Mouse (Mus musculus): ENCODE measurements around the gene Plch2.

Plch2 gene

DNA sequence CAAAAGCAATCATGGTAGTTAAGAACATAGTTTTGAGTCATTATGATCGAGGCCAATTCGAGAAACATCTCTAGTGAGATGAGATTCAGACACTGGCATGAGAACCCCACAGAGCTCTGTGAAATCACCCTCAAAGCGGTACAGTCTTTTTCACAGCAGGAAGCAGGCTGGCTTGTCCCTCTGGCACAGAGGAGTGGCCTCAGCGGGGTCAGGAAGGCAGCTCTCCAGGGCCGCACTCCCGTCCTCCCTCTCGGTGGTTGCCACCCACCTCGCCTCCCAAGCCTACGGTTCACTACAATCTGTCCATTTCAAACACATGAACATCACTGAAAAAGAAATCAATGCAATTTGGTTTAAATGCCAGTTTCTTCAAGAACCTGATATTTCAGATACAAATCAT is 17.8 kb upstream of the Plch2 start:
- DNase-seq = no peak

DNA sequence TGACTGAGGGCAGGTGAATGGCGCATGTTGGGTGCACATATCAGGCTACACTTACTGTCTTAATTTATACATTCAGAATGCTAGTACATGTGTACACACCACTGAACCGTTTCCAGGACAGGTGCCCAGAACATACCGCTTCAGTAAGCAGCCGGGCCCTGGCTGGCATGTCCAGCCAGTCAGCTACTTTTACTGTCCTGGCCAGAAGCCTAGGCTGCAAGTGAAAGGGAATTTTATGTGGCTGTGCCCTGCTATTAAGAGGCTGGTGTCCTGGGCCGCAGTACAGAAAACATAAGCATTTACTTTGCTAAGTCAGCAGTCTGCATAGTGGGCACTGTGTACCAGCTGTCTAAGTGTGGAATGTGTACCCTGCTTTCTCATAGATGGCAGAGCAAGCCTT is 14.3 kb upstream of the Plch2 start:
- peak; percentile 81 to 88 for DNase-seq

DNA sequence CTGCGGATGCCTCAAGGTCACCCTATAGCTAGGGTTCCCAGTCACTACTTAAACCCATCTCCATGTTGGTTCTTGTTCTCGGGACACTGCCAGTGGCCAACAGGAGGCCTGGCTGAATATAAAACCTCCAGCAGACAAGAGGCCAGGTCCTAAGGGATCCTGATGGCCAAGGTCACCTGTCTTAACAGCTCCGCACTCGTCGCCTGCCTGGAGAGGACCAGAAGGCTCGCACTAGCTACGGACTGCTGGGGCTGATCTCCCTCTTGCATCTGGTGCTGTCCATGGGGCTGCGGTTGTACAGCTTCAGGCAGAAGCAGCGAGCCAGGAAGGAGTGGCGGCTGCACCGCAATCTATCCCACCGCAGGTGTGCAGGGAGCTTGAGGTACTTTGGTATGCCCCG is 13.6 kb upstream of the Plch2 start:
- no peak for DNase-seq

DNA sequence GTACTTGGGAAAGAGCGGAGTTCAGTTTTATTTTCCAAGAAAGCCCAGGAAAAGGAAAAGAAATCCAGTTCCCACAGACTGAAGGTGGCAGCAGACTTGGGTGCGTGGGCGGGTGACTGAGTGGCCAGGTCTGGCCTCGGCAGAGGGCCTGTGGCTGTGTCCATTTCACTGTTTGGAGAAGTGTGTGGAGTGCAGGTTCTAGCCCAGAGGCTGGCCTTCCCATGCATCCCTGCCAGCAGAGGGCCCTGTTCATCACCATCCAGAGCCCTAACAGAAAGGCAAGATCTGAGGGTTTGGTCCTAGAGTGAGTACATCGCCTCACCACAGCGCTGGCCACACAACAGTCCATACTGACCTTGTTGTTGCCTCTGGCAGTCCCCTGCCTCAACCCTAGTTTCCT is 12.6 kb upstream of the Plch2 start:
- peak in 1 of 2 experiments; percentile 57 for DNase-seq

DNA sequence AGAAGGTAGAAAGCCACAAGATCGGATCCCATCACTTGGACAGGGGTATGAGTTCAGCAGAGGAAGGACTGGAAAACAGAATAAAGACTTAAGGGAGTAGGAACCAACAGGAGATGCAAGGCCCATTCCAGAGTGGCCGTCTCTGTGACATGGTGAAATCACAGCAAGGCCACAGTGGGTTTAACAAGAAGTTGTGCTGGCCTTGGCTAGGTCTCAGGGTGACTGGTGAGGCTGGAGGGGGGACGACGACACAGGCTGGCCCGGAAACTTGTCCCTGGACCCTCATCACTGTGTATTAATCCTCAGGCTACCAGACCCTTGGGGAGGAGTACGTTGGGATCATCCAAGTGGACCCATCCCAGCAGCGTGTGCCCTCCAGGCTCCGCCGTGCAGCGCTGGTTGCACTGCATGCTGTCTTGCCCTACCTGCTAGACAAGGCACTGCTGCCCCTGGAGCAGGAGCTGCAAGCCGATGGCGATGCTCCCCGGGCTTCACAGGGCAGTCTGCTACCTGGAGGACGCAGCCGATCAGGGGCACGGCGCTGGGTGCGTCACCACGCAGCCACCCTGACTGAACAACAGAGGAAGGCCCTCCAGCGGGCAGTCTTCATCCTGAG is 11.9 kb upstream of the Plch2 start:
- DNase-seq = no peak

DNA sequence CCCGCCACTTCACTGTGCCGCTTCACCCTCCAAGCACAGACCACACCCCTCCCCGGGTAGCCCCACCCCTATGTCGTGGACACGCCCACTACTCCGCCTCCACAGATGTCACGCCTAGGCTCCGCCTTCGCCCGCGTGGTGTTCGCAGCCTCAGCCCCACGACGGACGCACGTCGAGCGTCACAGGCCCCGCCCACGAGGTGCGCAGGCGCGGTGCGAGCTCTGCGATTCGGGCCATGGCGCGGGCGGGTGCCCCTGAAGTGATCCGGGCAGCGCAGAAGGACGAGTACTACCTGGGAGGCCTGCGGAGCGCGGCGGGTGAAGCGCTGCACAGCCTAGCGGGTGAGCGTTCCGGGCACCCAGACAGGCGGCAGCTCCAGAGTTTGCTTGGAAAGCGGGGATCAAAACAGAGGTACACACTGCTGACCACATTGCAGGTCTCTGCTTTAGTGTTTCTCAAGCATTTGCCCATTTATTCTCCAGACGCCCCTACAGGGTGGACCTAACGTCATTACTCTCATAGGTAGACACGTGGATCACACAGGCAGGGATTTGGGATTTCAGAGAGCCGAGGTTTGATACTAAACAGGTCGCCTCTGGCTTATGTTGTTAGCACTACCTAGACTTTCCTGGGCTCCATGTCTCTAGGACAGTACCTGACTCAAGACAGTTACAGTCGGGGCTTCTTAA is 10.4 kb upstream of the Plch2 start, which contains the start of gene Pex10:
Gene Pex10, plus strand, starts transcription at position 183 of the 689 bp plus-strand sequence.
- DNase-seq = peak; percentile 96 to 98

DNA sequence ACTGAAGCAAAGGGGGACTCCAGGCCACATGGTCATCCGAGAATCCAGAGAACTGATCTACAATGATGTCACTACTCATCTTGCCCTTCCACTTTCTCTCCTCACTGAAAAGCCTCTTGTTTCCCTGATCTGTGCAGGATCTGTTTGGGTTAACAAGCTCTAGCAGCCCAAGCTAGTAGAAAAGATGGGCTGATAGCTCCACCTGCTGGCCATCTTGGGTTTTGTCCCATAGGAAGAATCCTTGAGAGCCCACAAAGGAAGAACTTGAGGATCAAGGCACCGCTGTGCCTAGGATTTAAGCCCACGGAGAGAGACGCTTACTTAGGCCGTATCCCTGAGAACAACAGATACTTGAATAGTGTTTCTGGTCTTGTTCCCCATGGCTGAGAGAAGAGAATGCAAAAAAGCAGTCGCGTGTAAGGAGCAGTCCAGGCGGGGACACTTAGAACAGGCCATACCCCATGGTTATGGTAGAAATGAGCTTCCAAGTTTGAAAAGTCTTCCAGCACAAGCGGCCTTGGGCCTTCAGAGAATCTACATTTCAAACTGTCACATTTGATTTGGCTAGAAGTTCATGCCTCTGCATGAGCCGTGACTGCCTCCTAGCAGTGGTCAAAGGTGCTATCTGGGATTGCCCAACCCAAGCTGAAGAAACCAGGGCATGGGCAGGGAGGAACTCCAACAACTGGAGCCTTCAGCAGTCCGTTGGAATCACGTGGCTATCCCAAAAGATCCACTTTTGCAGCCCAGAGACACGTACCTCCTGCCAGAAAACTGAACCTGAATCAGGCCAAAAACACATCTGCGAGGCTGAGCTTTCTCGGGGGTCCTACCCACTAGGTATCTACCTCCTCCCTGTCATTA is 9.6 kb upstream of the Plch2 start:
- DNase-seq = peak; percentile 90 to 92

DNA sequence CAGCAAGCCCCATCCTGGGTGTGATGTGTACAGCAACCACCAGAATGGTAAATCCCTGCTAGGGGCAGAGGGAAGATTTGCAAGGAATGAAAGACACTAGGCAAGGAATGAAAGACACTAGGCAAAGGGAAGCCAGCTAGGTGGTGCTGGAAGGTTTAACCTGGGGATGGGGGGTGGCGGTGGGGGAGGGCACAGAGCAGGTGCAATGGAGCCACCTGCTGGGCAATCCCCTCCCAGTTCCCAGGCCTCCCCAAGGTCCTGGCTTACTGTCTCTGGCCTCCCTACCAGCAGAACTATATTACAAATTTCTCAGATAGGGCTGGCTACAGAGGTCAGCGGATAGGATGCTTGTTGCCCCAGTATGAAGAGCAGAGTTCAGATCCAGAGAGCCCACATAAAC is 7.9 kb upstream of the Plch2 start:
- peak in 1 of 2 experiments; percentile 43 for DNase-seq

DNA sequence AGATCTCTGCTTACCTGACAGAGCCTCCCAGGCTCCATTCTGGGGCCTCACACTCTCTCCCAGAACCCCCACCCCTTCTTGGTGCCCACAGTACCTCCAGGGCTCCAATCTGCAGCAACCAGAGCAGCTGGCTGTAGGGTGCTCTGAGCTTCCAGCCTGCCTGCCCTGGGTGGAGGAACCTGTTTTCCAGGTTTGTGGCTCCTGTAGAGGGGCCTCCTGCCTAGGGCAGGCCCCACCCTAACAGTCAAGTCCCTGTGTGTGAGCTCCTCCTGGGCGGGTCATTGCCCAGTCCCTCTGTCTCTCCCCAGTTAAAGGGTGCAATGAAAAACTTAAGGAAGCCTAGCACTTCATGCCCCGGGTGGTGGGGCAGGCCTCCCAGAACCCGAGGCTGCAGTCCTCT is 7.3 kb upstream of the Plch2 start:
- DNase-seq = no peak

DNA sequence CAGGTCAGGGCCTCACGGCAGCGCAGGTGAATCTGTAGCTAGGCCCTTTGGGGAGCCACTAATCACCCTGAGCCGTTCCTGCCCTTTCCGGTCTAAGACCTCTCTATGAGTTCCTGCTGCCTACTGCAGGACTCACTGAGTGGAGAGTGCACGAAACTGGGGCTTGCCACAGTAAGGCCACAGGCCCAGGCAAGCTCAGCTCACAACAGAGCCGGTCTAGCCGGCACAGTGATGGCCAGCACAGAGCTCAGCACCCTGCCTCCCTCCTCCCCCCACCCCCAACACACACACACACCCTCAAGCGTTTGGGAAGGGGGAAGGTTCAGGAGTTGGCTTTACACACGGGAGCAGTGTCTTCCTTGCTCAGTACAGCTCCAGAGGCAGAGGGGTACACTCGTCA is 1.7 kb upstream of the Plch2 start:
- DNase-seq = no peak

DNA sequence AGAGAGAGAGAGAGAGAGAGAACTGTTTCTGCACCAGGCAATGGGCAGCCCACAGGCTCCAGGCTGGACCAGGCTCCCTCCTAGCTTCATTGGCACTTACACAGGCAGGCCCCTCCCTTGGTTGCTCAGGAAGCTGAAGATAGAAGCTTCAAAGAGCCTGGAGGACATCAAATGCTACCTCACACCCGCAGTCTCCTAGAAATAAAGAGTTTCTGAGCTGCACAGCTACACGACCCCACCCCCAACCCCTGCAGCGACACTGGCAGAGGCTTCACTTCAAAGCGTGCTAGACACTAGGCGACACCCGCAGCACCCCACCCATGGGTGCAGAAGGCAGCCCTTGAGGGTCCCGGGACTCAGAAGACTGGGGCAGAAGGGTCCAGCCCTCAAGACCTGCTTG is 6.5 kb downstream of the Plch2 start:
- DNase-seq = no peak

DNA sequence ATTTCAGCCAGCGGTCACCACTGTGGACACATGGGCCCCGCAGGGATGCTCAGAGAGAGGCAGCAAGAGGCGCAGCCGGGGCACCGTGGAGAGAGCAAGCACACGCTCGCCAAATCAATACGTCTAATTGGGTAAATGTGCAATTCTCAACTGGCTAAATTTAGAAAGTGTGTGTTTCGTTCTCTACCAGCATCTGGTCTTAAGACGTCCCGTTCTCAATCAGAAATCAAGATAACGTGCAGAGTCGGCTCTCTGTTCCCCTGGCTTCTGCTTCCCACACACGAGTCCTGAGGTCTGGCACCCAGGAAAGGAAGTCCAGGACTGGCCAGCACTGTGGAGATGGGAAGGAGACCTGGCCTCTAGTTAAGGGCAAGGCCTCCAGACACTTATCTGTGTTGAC is 9.9 kb downstream of the Plch2 start:
- DNase-seq = no peak

DNA sequence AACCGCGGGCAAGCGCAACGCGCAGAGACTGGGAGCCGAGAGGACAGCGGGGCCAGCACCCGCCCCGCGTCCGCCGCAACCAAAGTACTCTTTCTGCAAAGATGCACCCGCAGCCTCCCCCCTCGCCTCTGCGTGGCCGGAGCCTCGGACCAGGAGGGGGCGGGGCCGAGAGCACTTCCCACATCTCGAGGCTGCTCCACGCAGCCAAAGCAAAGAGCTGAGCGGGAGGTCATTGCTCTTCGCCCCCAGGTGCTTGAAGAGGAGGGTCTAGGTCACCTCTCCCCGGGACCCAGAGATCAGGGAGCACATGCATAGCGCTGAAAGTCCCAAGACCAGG is 13.3 kb downstream of the Plch2 start:
- DNase-seq = no peak

DNA sequence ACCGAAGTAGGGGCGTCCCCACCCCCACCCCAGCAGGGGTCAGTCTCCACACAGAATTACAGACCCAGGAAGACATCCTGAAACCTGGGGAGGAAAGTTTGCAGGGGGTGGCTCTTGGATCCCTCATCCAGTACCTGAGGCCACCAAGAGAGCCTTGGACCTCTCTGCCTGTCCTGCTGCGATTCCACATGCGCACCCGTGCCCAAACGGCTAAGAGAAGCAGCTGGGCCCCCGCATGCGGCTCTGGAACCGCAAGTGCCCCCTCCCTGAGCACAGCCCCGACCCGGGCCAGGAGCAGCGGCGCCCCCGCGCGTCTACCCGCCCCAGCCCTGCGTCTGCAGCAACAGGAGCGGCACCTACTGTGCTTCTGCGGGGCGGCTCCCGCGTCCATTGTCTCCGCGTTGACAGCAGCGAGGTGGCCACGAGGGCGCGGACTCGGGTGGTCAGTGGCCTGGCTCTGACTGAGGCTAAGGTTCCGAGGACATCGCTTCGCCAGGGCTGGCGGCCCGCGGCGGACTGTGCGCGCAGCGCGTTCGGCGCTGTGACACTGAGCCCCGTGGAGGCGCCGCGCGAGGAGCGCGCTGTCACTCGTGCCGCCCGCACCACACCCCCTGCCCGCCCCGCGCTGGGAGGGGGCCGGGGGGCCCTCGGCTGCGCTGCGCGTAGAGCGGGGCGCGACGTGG is 13.8 kb downstream of the Plch2 start:
- no peak for DNase-seq

DNA sequence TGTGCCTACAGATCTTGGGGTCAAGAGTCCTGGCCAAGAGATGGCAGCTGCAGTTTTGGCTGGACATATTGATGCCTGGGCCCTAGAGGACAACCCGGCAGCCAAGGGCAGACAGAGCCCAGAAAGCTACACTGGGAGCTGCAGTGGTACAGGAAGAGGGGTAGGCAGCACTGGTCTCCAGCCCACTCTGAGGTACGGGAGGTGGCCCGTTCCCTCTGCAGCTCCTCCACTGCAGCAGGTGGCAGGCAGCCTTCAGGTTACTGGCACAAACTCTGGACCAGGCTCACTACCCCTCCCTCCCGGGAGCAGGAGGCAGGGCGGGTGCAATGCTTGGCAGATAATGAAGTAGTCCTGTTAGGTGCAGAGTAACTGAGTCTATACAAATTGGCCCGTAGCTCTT is 15.9 kb downstream of the Plch2 start:
- DNase-seq = no peak

DNA sequence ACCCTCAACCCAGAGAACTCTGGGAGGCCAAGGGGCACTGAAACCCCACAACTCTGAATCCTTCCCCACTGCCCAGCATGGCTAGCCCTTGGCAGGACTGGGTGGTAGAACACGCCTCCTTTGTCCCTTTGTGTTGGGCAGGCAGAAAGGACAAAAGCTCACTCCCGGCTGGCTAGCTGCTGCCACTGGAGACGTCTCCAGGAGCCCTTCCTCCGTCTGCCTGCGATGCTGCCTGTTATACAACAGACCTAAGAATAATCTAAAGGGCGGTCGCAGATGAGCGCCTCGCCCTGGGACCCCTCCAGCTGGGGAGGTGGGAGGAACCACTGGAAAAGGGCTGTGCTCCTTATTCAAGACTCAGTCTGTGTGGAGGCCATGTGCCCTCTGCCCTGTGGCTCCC is 16.4 kb downstream of the Plch2 start:
- no peak for DNase-seq

DNA sequence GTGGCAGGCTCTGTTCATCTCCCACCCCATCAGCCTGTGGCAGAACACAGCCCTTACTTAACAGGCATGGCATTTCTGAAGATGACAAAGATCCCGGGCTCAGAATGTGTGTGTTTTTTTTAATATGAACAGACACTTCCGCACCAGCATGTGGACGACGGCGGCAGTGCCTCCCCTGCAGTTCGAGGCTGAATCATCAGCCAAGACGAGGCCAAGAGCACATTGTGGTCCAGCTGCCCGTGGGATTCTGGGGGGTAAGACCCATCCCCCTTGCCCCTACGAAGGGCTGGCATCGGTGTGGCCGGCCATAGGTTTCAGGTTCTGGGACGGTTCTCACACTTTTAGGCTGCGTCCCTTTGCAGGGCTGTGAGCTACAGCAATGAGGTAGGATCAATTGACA is 21.8 kb downstream of the Plch2 start:
- DNase-seq = no peak

DNA sequence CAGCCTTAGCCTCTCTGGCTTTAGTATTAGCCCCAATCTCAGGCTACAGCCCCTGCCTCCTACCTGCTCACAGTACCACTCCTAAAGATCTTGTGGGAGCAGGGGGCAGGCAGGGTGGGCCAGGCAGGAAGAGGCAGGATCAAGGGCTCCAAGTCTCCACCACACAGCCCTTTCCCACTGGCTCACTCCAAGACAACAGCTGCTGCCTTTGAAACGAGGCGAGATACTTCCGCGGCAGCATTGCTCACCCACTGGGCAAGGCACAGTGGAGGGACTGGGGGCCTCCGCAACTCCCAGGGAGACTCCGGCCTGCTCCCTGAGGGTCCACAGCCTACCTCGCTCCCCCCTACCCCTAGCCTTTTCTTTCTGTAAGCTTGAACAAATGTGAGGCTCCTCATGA is 22.4 kb downstream of the Plch2 start:
- DNase-seq = no peak

DNA sequence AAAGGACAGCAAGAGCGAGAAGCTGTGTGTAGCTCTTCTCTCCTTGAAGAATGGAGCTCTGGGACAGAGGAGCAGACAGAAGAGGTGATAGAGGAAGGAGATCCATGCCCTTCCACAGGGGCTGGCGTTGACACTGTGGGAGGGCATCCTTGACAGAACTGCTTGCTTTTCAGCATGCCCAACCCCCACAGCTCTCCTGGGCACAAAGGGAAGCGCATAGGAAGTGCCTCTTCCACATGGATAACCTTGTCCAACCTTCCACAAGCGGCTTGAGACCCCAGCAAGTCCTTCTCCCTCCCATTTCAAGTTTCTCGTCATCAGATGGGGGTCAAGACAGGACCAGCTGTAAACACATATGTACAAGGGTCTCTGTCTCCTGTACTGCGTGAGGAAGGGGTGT is 23.5 kb downstream of the Plch2 start:
- no peak for DNase-seq

DNA sequence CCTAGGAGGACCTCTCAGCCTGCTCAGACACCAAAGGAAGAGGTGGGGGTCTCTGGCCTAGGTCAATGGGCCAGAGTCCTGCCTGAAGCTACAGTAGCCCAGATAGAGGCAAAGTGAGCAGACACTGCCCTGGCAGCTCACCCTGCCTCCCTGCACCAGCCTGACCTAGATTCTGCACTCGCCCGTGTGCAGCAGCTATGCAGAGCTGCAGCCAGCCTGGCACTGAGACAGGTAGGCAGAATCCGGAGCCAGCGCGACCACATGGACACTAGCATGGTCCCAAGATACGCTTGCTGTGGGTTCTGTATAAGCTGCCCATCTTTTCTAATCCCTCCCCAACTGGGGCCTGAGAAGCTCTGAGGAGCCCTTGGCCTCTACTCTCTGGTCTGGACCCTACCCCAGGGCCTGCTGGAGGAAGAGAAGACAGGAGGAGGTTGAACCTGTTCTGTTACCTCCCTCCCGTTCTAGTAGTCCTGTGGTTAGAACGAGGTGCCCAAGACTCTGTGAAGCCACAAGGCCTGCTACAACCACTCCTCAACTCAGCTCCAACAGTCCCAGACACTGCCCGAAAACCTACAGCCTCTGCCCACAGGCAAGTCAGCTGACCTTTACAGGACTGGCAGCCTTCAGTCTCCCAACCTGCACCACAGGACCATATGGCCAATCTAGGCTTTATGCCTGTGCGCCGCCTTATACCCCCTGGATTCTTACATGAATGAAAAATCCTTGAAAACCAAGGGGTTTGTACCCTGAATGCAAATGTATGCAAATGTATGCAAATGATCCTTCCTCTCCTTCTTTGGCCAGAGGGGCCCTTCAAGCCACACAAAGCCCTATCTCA is 32.2 kb downstream of the Plch2 start:
- DNase-seq = no peak

DNA sequence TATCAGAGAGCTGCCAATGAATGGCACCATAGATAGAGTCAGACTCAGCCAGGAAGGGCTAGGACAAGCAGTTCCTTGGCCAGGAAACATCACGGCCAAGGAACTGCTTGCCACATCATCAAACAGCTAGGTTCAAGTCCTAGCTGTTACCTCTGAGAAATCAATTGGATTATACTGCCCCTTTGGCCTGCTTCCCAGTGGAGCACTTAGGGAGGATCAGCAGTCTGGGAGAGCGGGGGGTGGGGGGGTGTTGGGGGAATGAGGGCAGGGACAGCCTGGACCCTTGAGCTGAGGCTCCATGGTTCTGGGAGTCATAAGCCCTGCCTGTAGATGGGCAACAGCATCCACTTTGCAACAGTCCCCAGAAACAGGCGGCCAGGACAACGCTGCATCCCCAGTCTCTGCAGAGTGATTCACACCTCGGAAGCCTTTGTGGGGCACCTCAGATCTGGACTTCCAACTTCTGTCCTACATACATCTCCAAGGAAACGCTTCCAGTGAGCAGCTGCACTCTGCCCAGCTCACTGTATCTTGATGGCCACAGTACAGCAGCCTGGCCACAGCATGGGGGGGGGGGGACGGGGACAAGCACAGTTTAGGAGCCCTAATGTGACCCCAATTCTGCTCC is 34.2 kb downstream of the Plch2 start:
- DNase-seq = no peak

DNA sequence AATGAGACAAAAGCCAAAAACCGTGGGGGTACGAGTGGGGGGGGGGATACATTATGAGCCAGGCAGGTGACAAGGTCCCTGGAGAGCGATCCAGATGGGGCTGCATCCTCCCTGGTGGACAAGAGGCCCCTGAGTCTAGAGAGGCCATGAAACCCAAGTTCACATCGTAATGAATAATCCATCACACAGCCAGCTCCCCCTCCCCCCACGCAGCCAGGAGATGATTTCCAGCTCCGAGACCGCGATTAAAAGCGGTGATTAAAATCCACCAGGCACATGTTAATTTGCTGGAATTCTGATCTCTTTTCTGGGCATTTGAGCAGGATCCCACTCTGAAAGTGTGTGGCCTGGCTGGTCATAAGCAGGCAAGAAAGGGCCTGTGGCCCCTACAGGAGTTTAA is 35.8 kb downstream of the Plch2 start:
- no peak for DNase-seq

Measured in kidney, postnatal 36 days (tissue).